In genomic region chr6:73210445-73210972, GRCm38 (mm10) we compare ENCODE assay signal across 15 mouse cellular contexts. TPM values are rescaled to one million over a fixed set of nuclear protein-coding genes. Genes with fewer than 3 reads are reported as not detected.
A peak's percentile ranks its signal among the peaks of the same experiment; 100 is the strongest.
DNase-seq lines count a peak whose midpoint lies in the region; TF ChIP-seq lines count a peak whose summit lies in the region.
"Had no signal": no experiment of that assay in that cellular context is flagged by ENCODE, and none has a peak within 500 bp of the region (broad histone marks: within the 10 kb centered on the region; RNA-seq: fewer than 3 reads in every experiment).

No protein-coding gene starts in this region.

- H3K4me2 ChIP-seq in myocyte (ENCODE audit: low read depth) = peak overlapping the region; percentile 39
- H3K4me2 ChIP-seq: heart, embryonic 12.5 days; hindbrain, embryonic 15.5 days; liver, embryonic 15.5 days; midbrain, embryonic 15.5 days had no signal

- peaks cover 25% of the 10 kb centered on the region for H3K4me1 ChIP-seq in bone marrow macrophage, adult 2 months (ENCODE audit: control insufficient read depth, insufficient read depth, low read length)
- H3K4me1 ChIP-seq: heart, embryonic 12.5 days; hindbrain, embryonic 15.5 days; liver, embryonic 15.5 days; midbrain, embryonic 15.5 days had no signal

- TF ChIP-seq POLR2A in bone marrow macrophage, adult 2 months (IDR thresholded peaks at IDR 0.05; ENCODE audit: borderline replicate concordance, low read depth, low read length) = no peak
- no peak for TF ChIP-seq POLR2A in myocyte (IDR thresholded peaks at IDR 0.05; ENCODE audit: insufficient read length, low read depth)

- H3K79me2 ChIP-seq in myocyte (ENCODE audit: control insufficient read depth, insufficient read depth) = no peaks in the 10 kb centered on the region

- TF ChIP-seq CTCF in bone marrow macrophage, adult 2 months (IDR thresholded peaks at IDR 0.05; ENCODE audit: low read depth, low read length) = no peak

- H3ac ChIP-seq in myocyte (ENCODE audit: control insufficient read depth, insufficient read length) = no peak overlapping the region

- peak overlapping the region; percentile 89 for H3K27ac ChIP-seq in bone marrow macrophage, adult 2 months (ENCODE audit: insufficient read depth, low read depth, low read length)
- H3K27ac ChIP-seq: hindbrain, embryonic 15.5 days; liver, embryonic 15.5 days; midbrain, embryonic 15.5 days had no signal

- no peaks in the 10 kb centered on the region for H3K36me3 ChIP-seq in myocyte (ENCODE audit: control insufficient read depth, insufficient read depth)
- H3K36me3 ChIP-seq: heart, embryonic 12.5 days; hindbrain, embryonic 15.5 days; liver, embryonic 15.5 days; midbrain, embryonic 15.5 days had no signal

- peak; percentile 14 to 29 for DNase-seq in lung, postnatal 4 days
- no peak for DNase-seq in lung, postnatal 14 days
- DNase-seq in thymus, postnatal 36 days = peak; percentile 60 to 65
- no peak for DNase-seq in right cerebral cortex, adult 2 months (ENCODE audit: low spot score in 2 of 2)
- no peak for DNase-seq in frontal cortex, postnatal 36 days (ENCODE audit: low spot score in 2 of 2)
- DNase-seq in layer of hippocampus, adult 9-10 months (ENCODE audit: low spot score) = no peak
- DNase-seq: adrenal gland, postnatal 25 days; cerebellum, adult 9-10 months; kidney, postnatal 36 days had no signal

- H3K27me3 ChIP-seq in myocyte (ENCODE audit: control insufficient read depth, insufficient read depth, insufficient read length) = no peaks in the 10 kb centered on the region
- H3K27me3 ChIP-seq: heart, embryonic 12.5 days; hindbrain, embryonic 15.5 days; liver, embryonic 15.5 days; midbrain, embryonic 15.5 days had no signal

- H3K4me3 ChIP-seq in bone marrow macrophage, adult 2 months (ENCODE audit: insufficient read depth, low read length) = no peak overlapping the region
- no peak overlapping the region for H3K4me3 ChIP-seq in myocyte
- H3K4me3 ChIP-seq: heart, embryonic 12.5 days; hindbrain, embryonic 15.5 days; liver, embryonic 15.5 days; midbrain, embryonic 15.5 days had no signal

TF ChIP-seq in myocyte, 11 proteins besides CTCF, POLR2A, EP300 and RAD21:
- no peak for TF ChIP-seq TCF12 (IDR thresholded peaks at IDR 0.05; ENCODE audit: insufficient read depth, poor library complexity, severe bottlenecking)
- TF ChIP-seq SRF (IDR thresholded peaks at IDR 0.05; ENCODE audit: control insufficient read depth, insufficient read length, low read depth) = no peak
- TF ChIP-seq MYOG (IDR thresholded peaks at IDR 0.05; ENCODE audit: control insufficient read depth in 1 of 3, insufficient read depth in 1 of 3, insufficient read length in 2 of 3, low read depth in 2 of 3) = no peak
- no peak for TF ChIP-seq E2F4 (IDR thresholded peaks at IDR 0.05; ENCODE audit: insufficient read depth)
- no peak for TF ChIP-seq REST (IDR thresholded peaks at IDR 0.05; ENCODE audit: insufficient read depth, insufficient read length)
- TF ChIP-seq CEBPB (IDR thresholded peaks at IDR 0.05; ENCODE audit: insufficient read depth, poor library complexity, severe bottlenecking) = no peak
- no peak for TF ChIP-seq POLR2AphosphoS2 (IDR thresholded peaks at IDR 0.05; ENCODE audit: insufficient read length, low read depth)
- no peak for TF ChIP-seq MYOD1 (IDR thresholded peaks at IDR 0.05; ENCODE audit: control insufficient read depth in 1 of 3, insufficient read length in 2 of 3, low read depth in 2 of 3)
- TF ChIP-seq TCF3 (IDR thresholded peaks at IDR 0.05; ENCODE audit: insufficient read length, low read depth) = no peak

RNA-seq across cellular contexts. Expression of gene Dnah6, which starts 10.9 kb away (rescaled TPM):
- polyA plus RNA-seq in bone marrow macrophage, adult 2 months (2012; ENCODE audit: insufficient read depth, insufficient read length, missing spikeins) = not detected in 2 replicates
- polyA plus RNA-seq in myocyte (2012; fragmentation: generic; extraction: Trizol) = 0.01 TPM

RNA-seq across cellular contexts. Expression of gene Suclg1, which starts 37.7 kb away (rescaled TPM):
- 56.4 and 64.4 TPM in 2 replicates for polyA plus RNA-seq in bone marrow macrophage, adult 2 months (2012; ENCODE audit: insufficient read depth, insufficient read length, missing spikeins)
- 147 TPM for polyA plus RNA-seq in myocyte (2012; fragmentation: generic; extraction: Trizol)

Comparison
In these comparisons a context has a peak if more than half of its experiments do, and no peak if none do; other contexts are left out.
1. DNase-seq: peak in lung, postnatal 4 days (2 of 2) and thymus, postnatal 36 days (2 of 2); none in lung, postnatal 14 days (single experiment), right cerebral cortex, adult 2 months (0 of 2), frontal cortex, postnatal 36 days (0 of 2) and layer of hippocampus, adult 9-10 months (single experiment).